Mouse (Mus musculus) frontal cortex, adult 2 months (tissue): ENCODE data around the gene Dmrtb1. TPM values are rescaled to one million over a fixed set of nuclear protein-coding genes. Genes with fewer than 3 reads are reported as not detected.

Experiments
- polyA plus RNA-seq: library from polyadenylated mRNA; depleted of rRNA; stranded (reverse); fragments of >200 nt; gene quantifications from 2 replicates; pipeline ENCODE4 v1.2.3, GENCODE M21; 2012; rRNA removed

Dmrtb1 gene
- polyA plus RNA-seq, 1 experiment: 1.5 TPM

Other genes with a start within 250 kb of the Dmrtb1 start
- gene Glis1, start 249.6 kb downstream of the Dmrtb1 start, polyA plus RNA-seq: 0.76 and 1.2 TPM in 2 replicates
- gene Lrp8, start 118.0 kb upstream of the Dmrtb1 start, polyA plus RNA-seq: 73.0 and 77.6 TPM in 2 replicates
- gene Magoh, start 195.5 kb upstream of the Dmrtb1 start, polyA plus RNA-seq: 48.9 and 53.2 TPM in 2 replicates
- gene 0610037L13Rik, start 205.6 kb upstream of the Dmrtb1 start, polyA plus RNA-seq: 166 and 176 TPM in 2 replicates
- 9.3 and 9.9 TPM in 2 replicates for gene Cpt2, start 239.4 kb upstream of the Dmrtb1 start, polyA plus RNA-seq